Mouse (Mus musculus) spleen, postnatal 36 days (tissue): Measurements from ENCODE around the gene Zic2.

Experiments
- DNase-seq, 2 experiments: peaks; one replicate each; pipeline ENCODE4 v3.0.0; 2022; ENCODE audit warnings: low spot score in 2 of 2, mixed read lengths in 1 of 2

The Zic2 gene

DNA sequence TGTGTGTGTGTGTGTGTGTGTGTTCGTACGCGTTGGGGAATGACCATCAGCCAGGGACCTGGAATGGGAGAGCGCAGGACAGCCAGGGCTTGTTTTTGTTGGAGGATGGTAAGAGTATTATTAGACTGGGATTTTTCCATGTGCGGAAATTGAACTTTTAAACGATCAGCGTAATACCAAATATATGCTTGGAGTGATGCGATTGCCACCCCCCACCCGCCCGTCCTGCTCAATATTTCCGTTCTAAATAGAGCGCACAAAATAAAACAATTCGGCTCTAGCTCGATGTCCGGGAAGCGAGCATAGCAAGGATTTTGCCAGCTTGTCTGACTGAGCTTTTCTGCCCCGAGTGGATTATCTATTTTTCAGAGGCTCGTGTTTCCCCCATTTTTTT, 1.6 kb downstream of the Zic2 start:
- no peak for DNase-seq

DNA sequence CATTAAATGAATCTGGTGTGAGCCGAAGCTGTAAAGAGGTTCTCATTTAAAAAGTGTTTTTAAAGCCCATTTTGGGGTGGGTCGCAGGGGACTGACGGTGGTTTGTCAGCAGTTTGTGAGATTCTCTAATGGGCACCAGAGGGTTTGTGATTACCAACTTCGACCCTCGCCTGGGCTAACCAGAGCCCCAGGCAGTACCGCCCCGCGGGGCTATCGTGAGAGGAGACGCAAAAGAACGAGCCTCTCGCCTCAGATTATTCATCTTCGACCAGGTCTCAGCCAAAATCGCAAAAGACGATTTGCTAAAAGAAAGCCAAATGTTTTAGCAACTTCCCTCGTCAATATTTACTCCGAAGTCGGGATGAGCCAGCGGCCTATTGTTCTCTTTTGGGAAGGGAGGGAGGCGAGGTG, 2.0 kb downstream of the Zic2 start:
- DNase-seq, result no peak

DNA sequence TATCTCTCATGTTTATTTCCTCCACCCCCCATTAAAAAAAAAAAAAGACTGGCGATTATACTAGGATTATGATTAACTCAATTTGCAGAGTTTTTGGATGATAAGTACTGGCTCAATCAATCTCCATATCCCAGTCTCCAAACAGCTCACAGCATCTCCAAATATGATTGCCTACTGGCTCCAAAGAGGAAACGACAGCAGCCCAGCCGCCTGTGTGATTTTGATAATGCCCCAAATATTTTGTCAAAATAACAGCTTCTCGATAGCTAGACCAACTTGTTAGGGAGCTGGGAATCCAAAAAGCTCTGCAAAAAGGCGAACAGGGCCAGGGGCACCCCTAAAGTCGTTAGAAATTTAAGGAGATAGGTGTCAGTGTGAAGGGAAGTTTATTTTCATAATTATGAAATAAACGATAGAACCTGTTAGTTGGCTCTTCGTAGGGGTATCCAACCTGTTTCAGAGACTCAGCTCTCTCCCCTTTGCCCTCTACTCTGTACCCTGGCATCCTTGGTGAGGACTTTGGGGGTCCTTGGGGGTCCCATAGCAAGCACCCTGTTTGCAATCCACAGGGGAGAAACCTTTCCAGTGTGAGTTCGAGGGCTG, 2.8 kb downstream of the Zic2 start:
- no peak for DNase-seq

DNA sequence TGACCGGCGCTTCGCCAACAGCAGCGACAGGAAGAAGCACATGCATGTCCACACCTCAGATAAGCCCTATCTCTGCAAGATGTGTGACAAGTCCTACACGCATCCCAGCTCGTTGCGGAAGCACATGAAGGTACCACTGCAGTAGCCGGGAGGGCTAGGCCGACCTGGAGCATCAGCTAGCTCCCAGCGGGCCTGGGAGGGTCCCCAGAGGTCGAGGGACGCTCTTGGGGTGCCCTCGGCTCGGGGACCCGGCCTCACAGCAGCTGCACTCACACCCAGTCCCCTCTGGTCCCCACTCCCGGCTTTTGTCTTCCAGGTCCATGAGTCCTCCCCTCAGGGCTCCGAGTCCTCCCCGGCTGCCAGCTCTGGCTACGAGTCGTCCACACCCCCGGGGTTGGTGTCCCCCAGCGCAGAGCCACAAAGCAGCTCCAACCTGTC, 3.4 kb downstream of the Zic2 start:
- no peak for DNase-seq

DNA sequence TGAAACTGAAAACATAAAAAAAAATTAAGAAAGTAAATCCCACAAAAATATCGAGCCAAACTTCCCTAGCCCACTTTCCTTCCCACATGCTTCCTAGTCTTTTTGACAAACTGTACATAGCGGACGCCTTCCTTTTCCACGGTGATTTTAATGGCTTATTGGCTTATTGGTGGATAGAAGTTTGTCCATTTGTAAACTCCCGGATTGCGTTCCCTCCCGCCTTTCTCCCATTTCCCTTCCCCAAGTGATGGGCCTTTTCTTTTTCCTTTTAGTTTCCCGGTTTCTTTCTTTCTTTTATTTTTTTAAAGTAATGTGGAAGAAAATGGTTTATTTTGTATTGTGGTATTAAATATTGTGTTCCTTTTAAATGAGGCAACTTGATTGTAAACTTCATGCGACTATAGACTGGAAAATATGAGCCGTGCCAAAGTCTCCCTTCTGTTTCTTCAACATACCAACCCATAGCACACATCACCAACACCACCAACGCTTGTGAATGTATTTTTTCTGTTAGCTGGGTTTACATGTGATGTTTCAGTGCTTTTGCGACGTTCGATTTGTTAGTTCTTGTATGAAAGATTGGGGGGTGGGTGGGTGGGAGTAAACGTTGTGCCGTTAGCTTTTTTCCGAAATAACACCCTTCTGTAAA, 4.3 kb downstream of the Zic2 start:
- DNase-seq, result no peak

DNA sequence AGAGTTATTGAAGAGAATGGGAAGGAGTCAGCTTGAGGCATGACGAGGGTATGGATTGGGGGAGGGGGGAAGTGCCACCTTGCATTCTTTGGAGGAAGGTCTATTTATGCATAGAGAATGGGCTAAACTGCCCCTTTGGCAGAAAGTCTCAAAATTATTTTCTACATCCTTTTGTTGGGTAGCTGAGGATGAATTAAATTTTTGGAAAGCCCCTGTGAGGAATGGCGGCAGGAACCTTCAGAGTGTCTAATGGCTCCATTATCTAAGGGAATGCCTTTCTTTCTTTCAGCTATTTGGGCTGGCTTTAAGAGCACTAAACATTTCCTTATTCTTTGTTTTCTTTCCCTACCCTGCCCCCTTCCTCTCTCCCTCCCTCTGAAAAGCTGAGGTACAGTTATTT, 5.1 kb downstream of the Zic2 start:
- no peak for DNase-seq

DNA sequence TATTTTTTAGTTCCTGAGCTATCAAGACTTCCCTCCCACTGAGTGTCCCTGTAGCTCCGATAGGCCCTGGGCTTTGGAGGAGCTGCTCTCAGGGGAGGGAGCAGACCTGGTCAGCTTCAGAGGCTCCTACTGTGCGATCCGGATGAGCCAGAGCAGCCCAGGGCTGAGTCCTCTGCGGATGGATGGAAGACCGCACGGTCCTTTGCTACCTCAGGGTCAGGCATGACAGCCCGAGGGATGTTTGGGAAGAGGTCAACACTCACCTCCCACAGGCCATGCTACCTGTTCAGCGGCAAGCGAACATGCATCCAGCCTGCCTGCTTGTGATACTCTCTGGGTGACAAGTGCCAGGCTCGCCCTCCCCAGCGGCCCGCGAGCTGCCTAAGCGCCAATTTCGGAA, 5.9 kb downstream of the Zic2 start:
- no peak for DNase-seq

DNA sequence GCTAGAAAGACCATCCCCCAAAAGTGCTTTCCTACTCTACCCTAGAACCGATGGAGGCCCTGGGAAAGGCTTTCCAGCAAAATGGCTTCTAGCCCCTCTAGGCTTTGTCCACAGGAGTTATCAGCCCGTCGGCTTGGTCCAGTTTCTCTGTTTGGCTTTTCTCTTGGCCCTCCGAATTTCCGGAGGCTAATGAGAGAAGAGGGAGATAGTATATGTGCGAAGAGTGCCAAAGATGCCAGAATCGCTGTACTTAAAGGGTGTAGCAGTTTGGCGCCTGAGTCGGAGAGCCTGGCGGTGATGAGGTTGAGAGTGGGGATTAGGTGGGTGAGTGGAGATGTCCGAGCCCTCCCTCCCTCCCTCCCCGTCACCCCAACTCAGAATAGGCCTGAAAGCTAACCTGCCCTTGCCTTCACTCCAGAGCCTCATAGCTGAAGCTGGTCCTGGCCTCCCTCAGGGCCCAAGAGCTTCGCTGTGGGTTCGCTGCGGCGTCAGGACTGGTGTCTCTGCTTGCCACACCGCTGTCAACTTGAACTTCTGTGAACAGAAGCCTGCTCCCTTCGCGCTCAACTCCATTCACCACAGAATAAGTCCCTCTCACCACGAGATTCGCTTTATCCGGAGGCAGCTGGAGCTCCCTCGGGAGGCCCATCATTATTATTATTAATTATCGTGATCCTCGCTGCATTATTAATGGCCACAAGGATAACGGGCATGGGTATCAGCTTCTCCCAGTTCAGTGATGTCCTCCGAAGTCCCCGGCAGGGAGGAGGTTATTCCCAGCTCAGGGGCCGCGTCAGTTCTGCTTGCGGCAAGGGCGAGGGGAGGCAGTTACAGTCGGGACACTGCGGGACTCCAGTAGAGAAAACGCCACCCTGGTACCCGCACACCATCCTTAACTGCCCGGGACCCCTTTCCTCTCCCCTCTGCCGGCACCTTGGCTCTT, 7.1 kb downstream of the Zic2 start:
- no peak for DNase-seq

DNA sequence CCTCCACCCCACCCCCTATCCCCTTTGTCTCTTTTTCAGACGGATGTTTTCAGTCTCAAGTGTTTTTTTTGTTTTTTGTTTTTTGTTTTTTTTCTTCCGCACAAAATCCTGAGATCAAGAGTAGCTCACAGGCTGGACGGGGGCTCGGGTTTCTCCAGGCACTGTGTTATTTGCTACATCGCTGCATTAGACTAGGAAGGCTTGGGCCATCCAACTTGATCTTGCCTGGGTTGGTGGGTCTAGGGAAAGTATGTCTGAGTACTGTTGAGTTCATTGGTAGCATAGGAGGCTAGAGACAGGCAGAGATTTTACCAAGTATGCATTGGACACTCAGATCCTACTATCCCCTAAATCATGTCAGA, 7.8 kb downstream of the Zic2 start:
- no peak for DNase-seq

DNA sequence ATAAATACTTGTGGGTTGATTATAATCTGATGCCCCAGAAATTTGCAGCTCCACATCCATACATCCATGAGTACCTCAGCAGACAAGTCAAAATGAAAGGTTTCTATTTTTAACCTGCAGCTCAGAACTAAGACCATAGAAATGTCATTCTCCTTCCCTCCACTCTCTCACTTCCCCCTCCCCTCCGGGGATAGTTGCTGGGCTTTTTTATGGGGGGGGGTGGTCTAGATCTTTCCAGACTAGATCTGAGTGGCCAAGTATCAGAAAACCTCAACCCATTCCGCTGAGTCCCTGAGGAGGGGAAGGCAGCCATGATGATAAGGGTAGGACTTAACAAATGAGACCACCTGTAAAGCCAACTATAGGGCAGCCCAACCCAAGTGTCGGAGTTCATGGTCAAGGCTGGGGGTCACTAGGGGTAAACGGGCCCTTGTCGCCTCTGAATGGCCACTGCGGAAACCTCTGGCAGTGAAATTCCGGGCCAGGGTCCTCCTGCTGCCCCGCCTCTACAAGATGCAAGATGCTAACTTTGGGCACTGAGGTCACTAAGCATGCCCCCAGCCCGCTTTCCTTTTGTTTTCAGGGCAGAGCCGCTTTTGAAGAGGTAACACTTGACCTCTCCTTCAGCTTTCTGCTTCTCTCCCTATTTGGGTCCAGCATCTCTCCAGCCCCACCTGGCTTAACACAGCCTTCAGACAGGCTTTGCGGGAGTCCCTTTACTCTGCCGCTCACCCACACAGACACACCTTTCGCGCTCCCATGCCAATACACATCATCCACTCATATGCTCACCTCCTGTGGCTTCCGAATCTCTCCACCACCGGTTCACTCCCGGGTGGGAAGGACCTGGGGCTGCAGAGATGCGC, 8.6 kb downstream of the Zic2 start:
- DNase-seq, result no peak

DNA sequence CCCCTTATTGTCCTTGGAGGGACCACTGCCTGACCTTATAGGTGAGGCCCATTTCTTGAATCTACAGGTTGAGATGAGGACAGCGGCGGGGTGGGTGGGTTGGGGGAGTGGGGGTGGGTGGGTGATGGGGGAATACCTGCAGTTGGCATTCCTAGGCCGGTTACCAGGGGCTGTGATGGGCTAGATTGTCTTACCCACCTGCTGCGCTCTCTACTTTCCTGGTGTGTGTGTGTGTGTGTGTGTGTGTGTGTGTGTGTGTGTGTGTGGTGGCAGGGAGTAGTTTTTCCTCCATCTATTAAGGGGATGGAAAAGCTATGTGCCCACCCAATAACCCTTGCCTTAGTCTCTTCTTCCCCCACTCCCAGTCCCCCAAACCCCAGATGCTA, 9.2 kb downstream of the Zic2 start:
- no peak for DNase-seq

DNA sequence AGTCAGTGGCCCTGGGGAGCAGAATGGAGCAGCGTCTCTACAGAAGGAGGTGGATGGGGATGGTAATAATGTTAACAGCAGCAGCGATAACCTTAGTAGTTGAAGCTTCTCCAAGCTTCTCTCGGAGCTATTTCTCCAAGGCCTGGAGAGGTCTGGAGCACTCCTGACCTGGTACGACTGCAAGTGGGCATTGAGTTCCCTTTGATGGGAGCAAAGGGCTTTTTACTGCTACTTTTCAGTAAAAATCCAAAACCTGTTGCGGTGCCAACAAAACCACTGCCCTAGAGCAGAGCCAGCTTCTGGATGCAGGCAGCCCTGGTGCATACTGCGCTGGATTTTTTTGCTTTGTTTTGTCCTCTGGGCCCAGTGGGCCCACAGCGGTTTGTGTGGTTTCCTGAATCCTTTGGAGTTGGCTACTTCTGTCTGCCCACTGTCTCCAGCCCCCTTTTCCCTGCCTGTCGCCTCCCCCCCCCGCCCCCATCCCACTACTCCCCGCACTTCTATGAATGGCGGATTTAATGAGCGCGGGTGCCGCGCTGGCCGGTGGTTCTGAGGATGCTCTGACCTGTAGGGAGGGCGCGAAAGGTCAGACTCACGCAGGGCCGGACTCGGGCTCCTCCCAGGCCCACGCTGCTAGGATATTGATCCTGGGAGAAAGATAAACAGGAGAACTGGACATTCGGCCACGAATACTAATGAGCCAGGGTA, 9.8 kb downstream of the Zic2 start:
- DNase-seq, result no peak

DNA sequence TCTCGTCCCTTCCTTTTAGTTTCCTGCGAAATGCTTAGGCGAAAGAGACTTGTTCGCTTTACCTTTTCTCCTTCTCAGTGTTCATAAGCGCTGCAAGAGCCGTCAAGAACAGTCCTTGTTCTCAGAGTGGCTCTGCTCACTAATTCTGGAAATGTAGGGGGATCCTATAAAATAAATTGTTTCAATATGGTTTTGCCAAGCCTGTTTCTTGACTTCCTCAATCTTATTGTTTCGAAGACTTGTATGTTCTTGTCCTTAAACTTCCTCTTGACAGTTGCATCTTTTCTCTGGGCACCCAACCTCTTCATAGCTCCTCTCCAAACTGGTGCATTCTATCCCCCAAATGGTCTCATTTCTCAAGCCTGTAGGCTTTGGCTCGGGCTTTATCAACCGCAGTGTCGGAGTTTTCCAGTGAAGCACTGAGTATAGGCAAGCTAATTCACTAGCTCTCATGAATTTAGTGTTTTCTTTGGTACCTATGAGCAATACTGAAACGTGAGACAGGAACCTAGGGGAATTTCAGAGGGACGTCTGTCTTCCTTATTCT, 10.5 kb downstream of the Zic2 start:
- DNase-seq, result no peak

DNA sequence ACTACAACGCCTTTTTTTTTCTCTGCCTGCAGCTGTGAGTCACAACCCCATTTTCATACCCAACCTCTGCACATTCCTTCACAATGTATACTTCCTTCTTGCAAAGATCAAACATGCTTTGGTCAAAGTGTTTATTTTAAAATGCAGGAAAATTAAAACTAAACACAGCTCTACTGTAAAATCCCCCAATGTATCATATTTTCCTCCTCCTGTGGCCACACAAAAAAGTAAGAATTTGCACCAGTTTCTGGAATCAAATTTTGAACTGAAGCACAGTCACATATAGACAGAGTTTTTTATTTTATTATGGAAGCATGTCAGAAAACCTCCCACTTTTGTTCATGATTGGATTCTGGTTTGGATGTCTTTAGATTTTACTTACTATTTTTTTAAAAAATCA, 11.4 kb downstream of the Zic2 start:
- no peak for DNase-seq

DNA sequence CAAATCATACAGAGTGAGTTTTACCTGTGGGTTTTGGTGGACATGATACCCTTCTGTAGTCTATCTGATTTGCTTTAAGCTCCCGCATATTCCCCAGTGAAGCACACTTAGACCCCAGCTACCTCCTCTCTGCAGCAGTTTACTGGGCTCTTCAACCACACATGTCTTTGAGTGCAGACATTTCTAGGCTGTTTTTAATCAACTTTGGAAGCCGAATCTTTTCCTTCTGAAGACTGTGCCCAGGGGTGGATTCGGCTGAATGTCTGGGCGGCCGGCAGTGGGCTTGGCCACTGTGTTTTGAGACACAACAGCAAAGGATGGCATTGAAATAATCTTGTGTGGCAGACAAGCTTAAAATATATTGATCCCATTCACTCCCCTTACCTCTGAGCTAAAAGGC, 12.1 kb downstream of the Zic2 start:
- DNase-seq, result no peak

DNA sequence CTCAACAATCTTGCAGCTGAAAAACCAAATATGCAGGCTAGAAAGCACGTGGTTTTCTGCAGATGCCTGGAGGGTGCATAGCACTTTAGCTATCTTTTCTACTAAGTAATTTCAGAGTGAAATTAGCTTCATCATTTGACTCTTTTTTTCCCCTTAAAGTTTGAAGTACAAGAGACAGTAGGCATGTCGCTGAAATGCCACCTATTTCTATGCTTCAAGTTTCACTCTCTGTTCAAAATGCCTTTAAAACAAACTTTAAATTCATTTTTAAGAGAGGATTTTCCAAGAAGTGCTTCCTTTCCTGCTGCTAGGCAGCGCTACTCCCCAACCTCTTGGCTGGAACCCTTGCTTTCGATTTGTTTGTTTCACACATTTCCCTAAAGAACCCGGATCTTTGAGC, 13.8 kb downstream of the Zic2 start:
- no peak for DNase-seq

DNA sequence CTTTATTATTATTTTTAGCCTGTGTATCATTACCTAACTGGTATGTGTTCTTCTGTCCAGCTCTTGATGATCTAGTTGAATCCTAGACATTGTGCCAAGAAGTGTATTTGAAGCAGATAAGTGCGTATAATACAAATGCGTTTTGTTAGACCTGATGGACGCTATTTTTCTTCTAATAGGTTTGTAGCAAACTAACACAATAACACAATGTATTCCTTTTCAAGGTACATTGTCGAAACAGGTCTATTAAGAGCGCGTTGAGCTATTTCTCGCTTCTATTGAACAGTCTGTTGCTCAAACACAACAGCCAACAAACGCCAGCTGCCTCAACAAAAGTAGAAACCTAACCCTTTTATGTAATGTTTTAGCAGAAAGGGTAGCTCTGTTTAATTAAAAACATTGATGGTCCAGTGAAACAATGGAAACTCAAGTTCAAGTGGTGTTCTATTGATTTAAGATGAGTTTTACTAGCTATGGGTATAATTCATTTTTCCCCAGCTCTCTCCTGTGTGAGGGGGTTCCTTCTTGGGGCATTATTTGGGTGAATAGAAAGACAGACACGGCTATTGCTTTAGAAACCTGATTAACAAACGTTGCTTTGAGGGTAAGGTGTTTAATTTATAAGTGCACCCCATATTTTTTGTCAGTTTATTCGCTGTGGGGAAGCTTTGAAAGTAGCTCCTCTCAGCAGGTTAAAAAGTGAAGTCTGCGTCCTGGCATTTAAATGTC, 14.6 kb downstream of the Zic2 start:
- no peak for DNase-seq

DNA sequence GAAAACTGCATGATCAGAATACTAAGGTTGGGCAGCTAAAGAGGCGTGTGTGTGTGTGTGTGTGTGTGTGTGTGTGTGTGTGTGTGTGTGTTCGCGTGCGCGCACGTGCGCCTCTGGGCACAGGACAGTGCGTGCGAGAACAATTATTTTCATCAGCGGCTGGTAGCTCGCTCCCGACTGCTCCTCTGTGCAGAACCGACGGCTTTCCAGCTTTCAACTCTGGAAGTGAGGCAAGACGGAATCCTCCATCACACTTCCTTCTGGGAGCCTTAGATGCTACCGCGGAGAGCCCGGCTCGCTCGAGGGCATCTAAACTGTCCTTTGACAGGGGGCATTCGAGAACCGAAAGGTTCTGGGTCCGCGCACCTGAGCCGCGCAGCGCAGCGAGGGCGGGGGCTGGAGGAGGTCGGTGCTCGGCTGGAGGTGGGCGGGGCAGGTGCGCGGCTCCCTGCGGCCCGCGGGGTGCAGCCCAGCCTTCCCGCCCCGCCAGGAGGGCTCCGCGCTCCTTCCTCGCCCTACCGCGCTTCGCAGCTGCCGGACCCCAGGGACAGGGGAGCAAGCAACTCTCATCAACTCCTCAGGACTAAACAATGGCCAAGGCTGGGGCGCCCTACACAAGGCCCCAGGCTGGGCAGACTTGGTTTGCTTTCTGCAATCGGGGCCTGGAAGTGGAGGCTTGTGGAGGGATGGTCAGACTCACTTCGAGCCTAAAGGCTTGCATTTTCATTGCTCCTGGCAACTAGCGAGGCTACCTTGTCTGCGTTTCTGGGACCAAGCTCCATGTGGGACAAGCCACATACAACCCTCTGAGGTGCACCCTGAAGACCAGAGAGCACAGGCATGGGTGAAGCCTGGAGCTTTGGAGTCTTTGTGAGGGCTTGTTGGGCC, 15.4 kb downstream of the Zic2 start, which contains the start of gene Gm10837:
Gene Gm10837, plus strand, starts transcription at position 146 of the 888 bp plus-strand sequence.
- no peak for DNase-seq

DNA sequence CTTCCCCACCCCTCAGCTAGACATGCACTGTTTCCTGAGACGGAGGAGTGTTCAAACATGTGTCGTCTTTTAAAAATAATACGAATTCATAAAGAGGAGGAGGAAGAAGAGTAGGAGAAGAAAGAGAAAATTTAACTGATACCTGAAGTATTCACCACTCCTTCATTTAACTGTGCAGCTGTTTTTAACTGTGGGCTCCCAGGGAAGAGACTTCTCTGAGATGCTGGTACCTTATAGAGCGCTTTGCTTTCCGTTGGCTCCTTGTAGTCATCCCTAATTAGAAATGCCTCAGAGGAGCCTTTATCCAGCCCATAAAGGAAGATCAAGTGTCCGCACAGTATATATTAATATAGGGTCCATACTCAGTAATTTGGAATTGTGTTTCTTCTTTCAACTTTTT, 16.3 kb downstream of the Zic2 start:
- no peak for DNase-seq
